Mouse (Mus musculus) stomach, postnatal 0 days (tissue): Measurements from ENCODE around the gene Adcy9.

ENCODE experiments used
- CTCF ChIP-seq: IDR thresholded peaks from 2 replicates; pipeline ENCODE4 v1.5.1; 2016; ENCODE audit warnings: antibody characterized with exemption, low read depth, mild to moderate bottlenecking, moderate library complexity
- EP300 ChIP-seq: optimal IDR thresholded peaks from 2 replicates; pipeline ENCODE3; 2016; ENCODE audit warnings: antibody characterized with exemption

GRCm38 (mm10) chr16:4316094-4316474 lies 104.2 kb downstream of the Adcy9 start:
- TF ChIP-seq EP300 = no peak
- peak; percentile 100 for TF ChIP-seq CTCF
